Mouse (Mus musculus) intestine, postnatal 0 days (tissue): Measurements from ENCODE around the gene St3gal4. TPM values are rescaled to one million over a fixed set of nuclear protein-coding genes. Genes with fewer than 3 reads are reported as not detected.
A peak's percentile ranks its signal among the peaks of the same experiment; 100 is the strongest.

Experiments used
- ATAC-seq: fragments of 200-750 bp; cut with Nextera tagmentation; 2 replicates; pipeline ENCODE4 v1.8.0; 2017; ENCODE audit warnings: mild to moderate bottlenecking, moderate TSS enrichment, moderate library complexity
- H3K27ac ChIP-seq: fragments of 300-500 bp; sonication (generic); 2 replicates; pipeline ENCODE4 v1.5.1; 2014; ENCODE audit warnings: mild to moderate bottlenecking, low read depth, low read length, moderate library complexity
- H3K27me3 ChIP-seq: fragments of 300-500 bp; sonication (generic); replicated peaks from 2 replicates; pipeline ENCODE4 v1.6.1; 2014; ENCODE audit warnings: low read length, mixed read lengths; ENCODE audit not compliant: control insufficient read depth, insufficient read depth
- H3K36me3 ChIP-seq: fragments of 300-500 bp; sonication (generic); 2 replicates; pipeline ENCODE4 v1.6.1; 2014; ENCODE audit warnings: mild to moderate bottlenecking, moderate library complexity; ENCODE audit not compliant: control insufficient read depth, insufficient read depth
- H3K4me1 ChIP-seq: fragments of 300-500 bp; sonication (generic); replicated peaks from 2 replicates; pipeline ENCODE4 v1.6.1; 2014; ENCODE audit warnings: antibody characterized with exemption, low read length, mixed read lengths; ENCODE audit not compliant: control insufficient read depth, insufficient read depth
- H3K4me2 ChIP-seq: fragments of 300-500 bp; sonication (generic); replicated peaks from 2 replicates; pipeline ENCODE4 v1.6.1; 2014; ENCODE audit warnings: low read depth, mild to moderate bottlenecking, moderate library complexity
- H3K4me3 ChIP-seq: fragments of 300-500 bp; sonication (generic); 2 replicates; pipeline ENCODE4 v1.5.1; 2014; ENCODE audit warnings: low read depth, low read length
- H3K9ac ChIP-seq: fragments of 300-500 bp; sonication (generic); 2 replicates; pipeline ENCODE4 v1.6.1; 2014; ENCODE audit warnings: mild to moderate bottlenecking, low read depth, low read length
- H3K9me3 ChIP-seq: fragments of 300-500 bp; sonication (generic); 2 replicates; pipeline ENCODE4 v1.6.1; 2016; ENCODE audit warnings: mixed run types; ENCODE audit not compliant: control insufficient read depth
- CTCF ChIP-seq: sonication (generic); IDR thresholded peaks from 2 replicates; pipeline ENCODE4 v1.5.1; 2016; ENCODE audit warnings: low read depth, mild to moderate bottlenecking, control low read depth, antibody characterized with exemption, moderate library complexity
- WGBS: fragments of 180-500 bp; shearing (Covaris S2); extraction: QIAGEN DNeasy Blood & Tissue Kit; methylation state at CpG from one replicate; pipeline ENCODE4 v1.1.7; 2014; 5-methylcytosine and 5-hydroxymethylcytosine counted together
- polyA plus RNA-seq: library from polyadenylated mRNA; unstranded; fragments of >200 nt; fragmentation: Nextera tagmentation; extraction: Ambion mirVana; gene quantifications from 2 replicates; pipeline ENCODE4 v1.2.1, GENCODE M21; 2015

Gene St3gal4
- polyA plus RNA-seq, 1 experiment from 2014 or later, result 242 TPM

- no peak overlapping the region for H3K4me2 ChIP-seq
- no peak for TF ChIP-seq CTCF
- no peak for ATAC-seq
- peaks cover 5% of the 10 kb centered on the region; the same call in 1 of the 2 replicates for H3K4me1 ChIP-seq
- H3K9ac ChIP-seq, result no peak overlapping the region
- H3K9me3 ChIP-seq, result no peaks in the 10 kb centered on the region
- WGBS, result 58% methylated on average over 7 of the region's 7 CpGs
- no peak overlapping the region for H3K4me3 ChIP-seq
- H3K27me3 ChIP-seq, result no peaks in the 10 kb centered on the region
- H3K36me3 ChIP-seq, result peaks cover 39% of the 10 kb centered on the region
- no peak overlapping the region for H3K27ac ChIP-seq
Measured at GRCm38 (mm10) chr9:35043619-35044018, 75.4 kb downstream of the St3gal4 start.

GRCm38 (mm10) chr9:35041493-35041892 is 77.6 kb downstream of the St3gal4 start:
- no peak for TF ChIP-seq CTCF
- no peaks in the 10 kb centered on the region for H3K9me3 ChIP-seq
- WGBS, result 45% methylated on average over 5 of the region's 5 CpGs
- no peak overlapping the region for H3K9ac ChIP-seq
- H3K4me3 ChIP-seq, result no peak overlapping the region
- H3K4me1 ChIP-seq, result peaks cover 5% of the 10 kb centered on the region; the same call in 1 of the 2 replicates
- no peak overlapping the region for H3K27ac ChIP-seq
- peaks cover 18% of the 10 kb centered on the region for H3K36me3 ChIP-seq
- no peak overlapping the region for H3K4me2 ChIP-seq
- H3K27me3 ChIP-seq, result no peaks in the 10 kb centered on the region
- ATAC-seq, result no peak; the same call in 1 of the 2 replicates

GRCm38 (mm10) chr9:35039846-35040245 is 79.2 kb downstream of the St3gal4 start:
- WGBS, result 51% methylated on average over 5 of the region's 5 CpGs
- Histone ChIP-seq H3K27ac (no peak overlapping the region; the same call in 1 of the 2 replicates), H3K4me3 (no peak overlapping the region), H3K27me3 (no peaks in the 10 kb centered on the region), H3K9ac (no peak overlapping the region), H3K4me2 (no peak overlapping the region), H3K9me3 (no peaks in the 10 kb centered on the region), H3K36me3 (0 out of 2 replicates have a peak, but pooled peaks cover 4% of the 10 kb centered on the region), H3K4me1 (no peaks in the 10 kb centered on the region)
- TF ChIP-seq CTCF, result no peak
- no peak for ATAC-seq

GRCm38 (mm10) chr9:35038922-35039586 is 80.0 kb downstream of the St3gal4 start:
- TF ChIP-seq CTCF, result no peak
- ATAC-seq, result no peak
- WGBS, result 51% methylated on average over 7 of the region's 7 CpGs

GRCm38 (mm10) chr9:35035074-35035473 is 84.0 kb downstream of the St3gal4 start:
- 55% methylated on average over 14 of the region's 14 CpGs for WGBS
- no peak overlapping the region for H3K27ac ChIP-seq
- TF ChIP-seq CTCF, result no peak

More at GRCm38 (mm10) chr9:35038922-35039586, 80.0 kb downstream of the St3gal4 start:
- no peak overlapping the region for H3K4me2 ChIP-seq
- H3K27me3 ChIP-seq, result no peaks in the 10 kb centered on the region
- peak overlapping the region; percentile 11; the same call in 1 of the 2 replicates for H3K27ac ChIP-seq
- no peak overlapping the region for H3K4me3 ChIP-seq
- no peak overlapping the region for H3K9ac ChIP-seq
- no peaks in the 10 kb centered on the region for H3K9me3 ChIP-seq
- H3K36me3 ChIP-seq, result no peaks in the 10 kb centered on the region
- no peaks in the 10 kb centered on the region for H3K4me1 ChIP-seq

GRCm38 (mm10) chr9:35032457-35032856 is 86.6 kb downstream of the St3gal4 start:
- 75% methylated on average over 6 of the region's 6 CpGs for WGBS
- ATAC-seq, result no peak
- Histone ChIP-seq H3K4me3 (no peak overlapping the region), H3K4me1 (no peaks in the 10 kb centered on the region), H3K9me3 (no peaks in the 10 kb centered on the region), H3K36me3 (no peaks in the 10 kb centered on the region), H3K27me3 (no peaks in the 10 kb centered on the region), H3K9ac (no peak overlapping the region), H3K4me2 (no peak overlapping the region), H3K27ac (no peak overlapping the region)
- TF ChIP-seq CTCF, result no peak

More at GRCm38 (mm10) chr9:35035074-35035473, 84.0 kb downstream of the St3gal4 start:
- no peaks in the 10 kb centered on the region for H3K9me3 ChIP-seq
- no peak overlapping the region for H3K4me2 ChIP-seq
- no peaks in the 10 kb centered on the region for H3K36me3 ChIP-seq
- no peak overlapping the region for H3K4me3 ChIP-seq
- no peaks in the 10 kb centered on the region for H3K27me3 ChIP-seq
- ATAC-seq, result no peak
- H3K4me1 ChIP-seq, result no peaks in the 10 kb centered on the region
- no peak overlapping the region for H3K9ac ChIP-seq
